Mouse (Mus musculus) heart, embryonic 16.5 days (tissue): ENCODE measurements at regions not wholly inside any gene's neighbourhood (a gene's known extent, or its start where the extent isn't known, plus 50 kb on each side); places are given as distances from the start of the nearest gene placed in this dataset.

ENCODE experiments used
- ATAC-seq: fragments of 200-750 bp; cut with Nextera tagmentation; replicated peaks from 2 replicates; pipeline ENCODE4 v1.8.0; 2017; ENCODE audit warnings: moderate number of reproducible peaks; ENCODE audit not compliant: insufficient read depth, low FRiP score; ENCODE audit errors: extremely low read depth
- H3K27ac ChIP-seq: fragments of 300-500 bp; sonication (generic); 2 replicates; pipeline ENCODE4 v1.5.1; 2014; ENCODE audit warnings: mild to moderate bottlenecking, low read length, control low read depth, moderate library complexity
- H3K27me3 ChIP-seq: fragments of 300-500 bp; sonication (generic); 2 replicates; pipeline ENCODE4 v1.6.1; 2014; ENCODE audit warnings: low read length, mixed read lengths; ENCODE audit not compliant: control insufficient read depth, insufficient read depth
- H3K36me3 ChIP-seq: fragments of 300-500 bp; sonication (generic); 2 replicates; pipeline ENCODE4 v1.6.1; 2014; ENCODE audit not compliant: control insufficient read depth, insufficient read depth
- H3K4me1 ChIP-seq: fragments of 300-500 bp; sonication (generic); 2 replicates; pipeline ENCODE4 v1.6.1; 2014; ENCODE audit warnings: low read length, mixed read lengths; ENCODE audit not compliant: control insufficient read depth, insufficient read depth
- H3K4me2 ChIP-seq: fragments of 300-500 bp; sonication (generic); 2 replicates; pipeline ENCODE4 v1.6.1; 2014; ENCODE audit warnings: low read depth, mild to moderate bottlenecking, control low read depth, low read length
- H3K4me3 ChIP-seq: fragments of 300-500 bp; sonication (generic); 2 replicates; pipeline ENCODE4 v1.5.1; 2014; ENCODE audit warnings: mild to moderate bottlenecking, control low read depth, low read length
- H3K9ac ChIP-seq: fragments of 300-500 bp; sonication (generic); 2 replicates; pipeline ENCODE4 v1.6.1; 2014; ENCODE audit warnings: low read length, control low read depth
- H3K9me3 ChIP-seq: fragments of 300-500 bp; sonication (generic); replicated peaks from 2 replicates; pipeline ENCODE4 v1.6.1; 2016; ENCODE audit warnings: low read length; ENCODE audit not compliant: control insufficient read depth
- WGBS: fragments of 180-500 bp; shearing (Covaris S2); extraction: QIAGEN DNeasy Blood & Tissue Kit; methylation state at CpG from one replicate; pipeline ENCODE4 v1.1.7; 2014; 5-methylcytosine and 5-hydroxymethylcytosine counted together

DNA sequence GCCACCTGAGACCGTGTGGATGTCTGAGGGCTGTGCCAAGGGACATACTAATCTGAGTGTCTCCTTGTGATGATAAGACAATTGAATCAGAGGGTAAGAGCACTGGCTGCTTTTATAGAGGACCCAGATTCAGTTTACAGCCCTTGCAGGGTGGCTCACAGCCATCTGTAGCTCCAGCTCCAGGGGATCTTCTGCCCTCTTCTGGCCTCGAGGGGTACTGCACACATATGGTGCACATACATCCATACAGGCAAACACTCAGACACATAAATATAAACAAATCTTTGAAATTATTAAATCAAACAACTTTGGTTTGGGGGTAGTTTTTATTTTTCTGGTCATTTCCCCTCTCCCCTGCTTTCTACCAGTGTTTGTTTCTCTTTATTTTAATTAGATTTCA is 86.4 kb upstream of the Zfp64 start:
- no peak for ATAC-seq
- peaks cover 4% of the 10 kb centered on the region; the same call in 1 of the 2 replicates for H3K9me3 ChIP-seq
- H3K4me2 ChIP-seq = no peak overlapping the region
- H3K4me3 ChIP-seq = no peak overlapping the region
- H3K27me3 ChIP-seq = no peaks in the 10 kb centered on the region
- H3K27ac ChIP-seq = no peak overlapping the region
- no peak overlapping the region for H3K9ac ChIP-seq
- no peaks in the 10 kb centered on the region for H3K4me1 ChIP-seq
- 72% methylated on average over 2 of the region's 2 CpGs for WGBS
- no peaks in the 10 kb centered on the region for H3K36me3 ChIP-seq

- no peak overlapping the region for H3K4me3 ChIP-seq
- no peak overlapping the region for H3K4me2 ChIP-seq
- H3K4me1 ChIP-seq = no peaks in the 10 kb centered on the region
- no peak overlapping the region for H3K9ac ChIP-seq
- H3K27me3 ChIP-seq = no peaks in the 10 kb centered on the region
- no peak overlapping the region for H3K27ac ChIP-seq
- H3K36me3 ChIP-seq = no peaks in the 10 kb centered on the region
- H3K9me3 ChIP-seq = peaks cover 4% of the 10 kb centered on the region; the same call in 1 of the 2 replicates
- ATAC-seq = no peak
- 82% methylated on average over 11 of the region's 11 CpGs for WGBS
These were observed 82.6 kb upstream of the Zfp64 start for GRCm38 (mm10) chr2:169037975-169038374.

- Histone ChIP-seq H3K4me2 (no peak overlapping the region), H3K9ac (no peak overlapping the region), H3K4me3 (no peak overlapping the region), H3K4me1 (no peaks in the 10 kb centered on the region), H3K27me3 (no peaks in the 10 kb centered on the region), H3K27ac (no peak overlapping the region), H3K9me3 (peaks cover 4% of the 10 kb centered on the region; the same call in 1 of the 2 replicates), H3K36me3 (no peaks in the 10 kb centered on the region)
- 75% methylated on average over 9 of the region's 9 CpGs for WGBS
- ATAC-seq = no peak
These were observed 82.1 kb upstream of the Zfp64 start for GRCm38 (mm10) chr2:169037519-169037918.

DNA sequence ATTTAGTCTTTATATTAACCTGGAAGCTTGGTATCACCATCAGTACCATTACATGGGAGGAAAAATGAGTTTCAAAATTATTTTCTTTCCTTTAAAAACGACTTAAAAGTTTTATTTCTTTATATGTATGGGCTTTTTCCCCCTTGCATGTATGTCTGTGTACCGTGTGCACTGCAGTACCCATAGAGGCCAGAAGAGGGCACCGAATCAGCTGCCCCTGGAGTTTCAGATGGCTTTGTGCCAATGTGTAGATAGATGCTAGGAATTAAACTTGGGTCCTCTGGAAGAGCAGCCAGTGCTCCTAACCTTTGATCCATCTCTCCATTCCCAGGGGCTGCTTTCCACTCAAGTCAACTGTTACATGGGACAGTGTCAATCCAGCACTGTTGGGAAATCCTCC is 79.9 kb upstream of the Zfp64 start:
- H3K27ac ChIP-seq = no peak overlapping the region
- no peaks in the 10 kb centered on the region for H3K9me3 ChIP-seq
- no peak overlapping the region for H3K9ac ChIP-seq
- no peak for ATAC-seq
- H3K27me3 ChIP-seq = no peaks in the 10 kb centered on the region
- WGBS = 25% methylated on average over 3 of the region's 3 CpGs
- no peaks in the 10 kb centered on the region for H3K4me1 ChIP-seq
- no peaks in the 10 kb centered on the region for H3K36me3 ChIP-seq
- no peak overlapping the region for H3K4me3 ChIP-seq
- H3K4me2 ChIP-seq = no peak overlapping the region

GRCm38 (mm10) chr2:169033997-169034396 is 78.6 kb upstream of the Zfp64 start:
- Histone ChIP-seq H3K4me3 (no peak overlapping the region), H3K4me1 (no peaks in the 10 kb centered on the region), H3K9ac (no peak overlapping the region), H3K36me3 (no peaks in the 10 kb centered on the region), H3K27ac (no peak overlapping the region), H3K4me2 (no peak overlapping the region), H3K27me3 (no peaks in the 10 kb centered on the region), H3K9me3 (no peaks in the 10 kb centered on the region)
- 65% methylated on average over 18 of the region's 18 CpGs for WGBS
- ATAC-seq = no peak

DNA sequence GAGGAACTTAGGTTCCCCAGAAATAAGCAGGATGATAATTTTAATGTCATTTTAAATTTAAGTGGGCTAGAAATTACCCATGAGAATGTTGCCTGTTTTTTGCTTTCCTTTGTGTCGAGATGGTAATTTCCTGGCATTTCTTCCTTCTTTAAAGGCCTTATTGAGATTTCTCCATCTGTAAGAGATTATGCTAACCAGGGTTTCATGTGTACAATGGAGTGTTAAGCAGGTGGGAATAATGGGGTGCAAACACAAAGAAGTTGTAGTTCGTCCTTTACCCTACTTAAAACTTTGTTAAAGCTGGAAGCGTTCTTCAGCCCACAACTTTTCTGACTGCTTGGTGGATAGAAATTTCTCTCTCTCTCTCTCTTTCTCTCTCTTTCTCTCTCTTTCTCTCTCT is 77.8 kb upstream of the Zfp64 start:
- Histone ChIP-seq H3K4me1 (no peaks in the 10 kb centered on the region), H3K36me3 (no peaks in the 10 kb centered on the region), H3K4me2 (no peak overlapping the region), H3K27ac (no peak overlapping the region), H3K9me3 (no peaks in the 10 kb centered on the region), H3K9ac (no peak overlapping the region), H3K4me3 (no peak overlapping the region), H3K27me3 (no peaks in the 10 kb centered on the region)
- 69% methylated on average over 3 of the region's 3 CpGs for WGBS
- ATAC-seq = no peak

GRCm38 (mm10) chr2:169028531-169029114 is 73.2 kb upstream of the Zfp64 start:
- H3K4me2 ChIP-seq = no peak overlapping the region
- WGBS = 59% methylated on average over 9 of the region's 9 CpGs
- no peaks in the 10 kb centered on the region for H3K9me3 ChIP-seq
- no peaks in the 10 kb centered on the region for H3K4me1 ChIP-seq
- no peaks in the 10 kb centered on the region for H3K36me3 ChIP-seq
- no peak overlapping the region for H3K27ac ChIP-seq
- H3K4me3 ChIP-seq = no peak overlapping the region
- H3K9ac ChIP-seq = no peak overlapping the region
- ATAC-seq = no peak
- no peaks in the 10 kb centered on the region for H3K27me3 ChIP-seq

- H3K9me3 ChIP-seq = peaks cover 4% of the 10 kb centered on the region; the same call in 1 of the 2 replicates
- 65% methylated on average over 3 of the region's 3 CpGs for WGBS
- H3K4me2 ChIP-seq = no peak overlapping the region
These were observed 63.6 kb upstream of the Zfp64 start for GRCm38 (mm10) chr2:169019037-169019436.

DNA sequence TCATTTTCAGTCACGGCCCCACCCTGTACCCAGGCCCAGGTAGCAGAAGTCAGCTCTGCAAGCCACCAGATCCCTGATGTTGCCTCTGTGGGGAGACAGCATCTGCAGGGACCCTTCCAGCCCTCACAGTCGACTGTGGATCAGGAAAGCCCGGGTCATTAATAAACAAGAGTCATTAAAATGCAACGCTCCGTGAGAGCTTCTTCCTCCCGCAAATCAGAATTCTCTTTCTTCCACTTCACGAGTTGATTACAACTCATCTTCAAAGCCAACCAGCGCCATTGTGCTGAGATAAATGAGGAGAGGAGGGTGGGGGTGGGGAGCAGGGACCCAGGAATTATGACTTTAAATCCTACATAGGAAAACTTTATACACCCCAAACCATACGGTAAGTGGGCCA is 54.9 kb upstream of the Zfp64 start:
- ATAC-seq = no peak
- Histone ChIP-seq H3K4me2 (no peak overlapping the region), H3K27me3 (no peaks in the 10 kb centered on the region), H3K36me3 (no peaks in the 10 kb centered on the region), H3K9me3 (peaks cover 2% of the 10 kb centered on the region; the same call in 1 of the 2 replicates), H3K27ac (no peak overlapping the region), H3K9ac (no peak overlapping the region), H3K4me1 (no peaks in the 10 kb centered on the region), H3K4me3 (no peak overlapping the region)
- WGBS = 67% methylated on average over 9 of the region's 9 CpGs

More at GRCm38 (mm10) chr2:169019037-169019436, 63.6 kb upstream of the Zfp64 start:
- ATAC-seq = no peak
- H3K27ac ChIP-seq = no peak overlapping the region
- H3K36me3 ChIP-seq = no peaks in the 10 kb centered on the region
- H3K4me3 ChIP-seq = no peak overlapping the region
- no peaks in the 10 kb centered on the region for H3K27me3 ChIP-seq
- no peaks in the 10 kb centered on the region for H3K4me1 ChIP-seq
- no peak overlapping the region for H3K9ac ChIP-seq
